Mouse (Mus musculus): ENCODE measurements around the gene Spats1.
"Not testable (repeated sequence)": the region's sequence is repeated elsewhere in the genome, so short reads cannot be mapped to it uniquely, and the experiment has no call there.

Gene Spats1

DNA sequence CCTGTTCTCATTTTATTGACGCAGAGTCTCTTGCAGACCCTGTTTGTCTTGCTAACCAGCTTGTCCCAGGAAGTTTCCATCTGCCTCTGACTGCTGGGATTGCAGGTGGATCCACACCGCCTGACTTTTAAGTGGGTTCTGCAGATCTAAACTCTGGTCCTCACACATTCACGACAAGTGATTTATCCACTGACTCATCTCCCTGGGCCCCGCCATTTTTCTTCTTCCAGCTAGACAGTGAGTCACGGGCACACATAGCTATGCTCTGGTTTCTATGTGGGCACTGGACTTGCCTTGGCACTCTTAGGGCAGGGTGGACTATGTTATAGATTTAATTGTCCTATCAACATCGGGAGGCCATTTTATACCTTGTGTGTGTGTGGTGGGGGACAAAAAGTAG lies 14.5 kb upstream of the Spats1 start:
- DNase-seq (ENCODE audit: low spot score) = no peak

DNA sequence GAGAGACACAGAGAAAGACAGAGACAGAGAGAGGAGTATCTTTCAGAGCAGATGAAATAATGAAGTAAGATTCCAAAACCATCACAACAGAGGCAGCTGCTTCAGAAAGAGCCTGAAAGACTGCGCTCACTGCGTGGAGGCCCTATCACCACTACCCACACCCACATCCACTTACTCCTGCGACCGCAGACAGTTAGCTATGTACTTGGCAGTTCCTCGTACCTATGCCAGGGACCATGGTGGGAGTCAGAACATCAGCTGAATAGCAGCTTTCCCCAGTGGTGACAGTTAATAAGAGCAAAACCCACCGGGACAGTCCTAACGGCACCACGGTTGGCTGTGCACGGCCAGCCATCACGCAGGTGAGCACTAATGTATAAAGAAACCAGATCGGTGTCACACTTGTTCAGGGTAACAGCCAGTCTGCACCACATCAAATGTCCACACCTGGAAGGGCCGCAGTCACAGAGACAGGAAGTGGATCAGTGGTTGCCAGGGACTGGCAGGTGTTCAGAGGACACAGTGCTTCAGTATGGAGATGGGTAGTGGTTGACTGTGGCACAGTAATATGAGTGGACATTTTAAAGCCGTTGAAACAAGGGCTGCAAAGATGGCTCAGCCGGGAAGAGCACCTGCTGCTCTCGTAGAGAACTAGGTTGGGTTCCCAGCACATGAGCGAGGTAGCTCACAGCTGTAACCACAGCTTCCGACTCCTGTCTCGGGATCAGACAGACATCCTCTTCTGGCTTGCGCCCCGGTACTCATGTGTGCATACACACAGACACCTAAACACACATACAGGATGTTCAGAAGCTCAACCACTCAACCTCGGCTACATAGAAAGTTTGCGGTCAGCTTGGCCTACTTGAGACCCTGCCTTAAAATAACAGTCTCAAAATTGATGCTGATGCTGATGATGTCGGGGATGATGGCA lies 13.4 kb upstream of the Spats1 start:
- no peak for DNase-seq (ENCODE audit: low spot score)

DNA sequence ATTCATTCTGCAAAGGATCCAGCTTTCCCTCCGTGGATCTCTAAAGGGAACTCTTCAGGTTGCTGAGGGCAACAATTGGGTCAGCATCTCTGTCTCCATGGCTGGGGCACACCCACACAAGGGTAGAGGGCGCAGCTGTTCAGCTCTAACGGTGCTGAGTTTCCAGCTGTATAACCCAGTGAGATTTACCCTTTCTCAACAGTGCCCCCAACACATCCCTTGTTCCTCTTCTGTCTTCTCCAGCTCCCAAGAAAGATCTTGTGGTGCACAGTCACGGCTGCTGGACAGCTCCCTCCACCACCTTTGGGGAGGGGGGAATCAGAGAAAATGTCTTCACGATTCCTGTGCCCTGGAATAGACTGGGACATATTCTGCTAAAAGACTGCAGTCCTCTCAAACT lies 12.0 kb upstream of the Spats1 start:
- no peak for DNase-seq (ENCODE audit: low spot score)

DNA sequence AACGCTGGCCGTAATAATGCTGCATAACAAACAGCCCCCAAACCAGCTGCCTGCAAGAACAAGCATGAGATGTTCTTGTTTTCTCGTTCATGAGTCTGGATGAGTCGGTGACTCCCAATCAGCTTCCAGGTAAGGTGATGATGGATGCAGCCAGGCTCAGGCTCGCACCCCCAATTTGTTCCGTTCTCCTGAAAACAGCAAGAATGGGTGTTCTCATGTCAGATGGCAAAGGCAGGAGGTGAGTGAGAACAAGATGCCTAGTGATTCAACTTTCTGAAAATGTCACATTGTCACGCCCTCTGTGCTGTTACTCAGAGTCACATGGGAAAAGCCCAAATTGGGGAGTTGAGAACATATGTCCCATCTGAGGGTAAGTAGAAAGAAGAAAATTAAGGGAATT lies 10.4 kb upstream of the Spats1 start:
- no peak for DNase-seq (ENCODE audit: low spot score)

DNA sequence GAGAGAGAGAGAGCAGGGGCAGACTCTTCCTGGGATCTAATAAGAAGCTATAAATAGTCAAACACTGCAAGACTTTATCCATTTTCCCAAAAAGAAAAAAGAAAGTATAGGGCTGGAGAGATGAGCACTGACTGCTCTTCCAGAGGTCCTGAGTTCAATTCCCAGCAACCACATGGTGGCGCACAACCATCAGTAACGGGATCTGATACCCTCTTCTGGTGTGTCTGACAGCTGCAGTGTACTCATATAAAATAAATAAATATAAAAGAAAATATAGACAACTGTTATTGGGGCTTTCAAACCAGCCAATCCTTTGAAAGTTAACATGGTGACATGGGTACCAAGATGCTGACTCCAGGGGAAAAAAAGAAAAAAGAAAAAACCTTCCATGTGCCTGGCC lies 5.2 kb upstream of the Spats1 start:
- DNase-seq (ENCODE audit: low spot score) = no peak

DNA sequence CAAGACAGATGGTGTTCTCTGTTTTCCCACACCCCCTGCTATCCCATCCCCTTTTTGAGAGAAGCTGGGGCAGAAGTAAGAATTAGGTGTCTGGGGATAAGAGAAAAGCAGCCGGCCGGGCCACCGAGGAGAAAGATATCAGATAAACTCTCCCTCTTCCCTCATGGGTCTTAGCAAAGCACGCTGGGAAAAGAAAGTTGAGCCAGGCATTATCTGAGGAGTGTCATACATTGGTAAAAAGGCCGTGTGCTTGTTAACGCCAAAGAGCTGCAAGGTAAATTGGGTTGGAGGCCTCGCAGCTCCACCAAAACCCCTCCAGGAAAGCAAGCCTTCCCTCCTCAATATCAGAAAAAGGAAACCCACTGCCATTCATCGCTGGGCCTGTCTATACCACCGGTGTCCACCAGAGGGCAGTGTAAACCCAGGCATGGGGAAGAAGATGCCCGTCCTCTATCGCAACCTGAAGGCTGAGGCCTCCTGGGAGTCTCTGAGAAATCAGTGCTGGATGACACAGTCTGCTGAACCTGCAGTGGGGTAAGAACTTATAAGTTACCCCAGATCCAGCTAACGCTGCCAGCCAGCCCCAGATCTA lies 3.1 kb upstream of the Spats1 start:
- peak; percentile 75 for DNase-seq (ENCODE audit: low spot score)

DNA sequence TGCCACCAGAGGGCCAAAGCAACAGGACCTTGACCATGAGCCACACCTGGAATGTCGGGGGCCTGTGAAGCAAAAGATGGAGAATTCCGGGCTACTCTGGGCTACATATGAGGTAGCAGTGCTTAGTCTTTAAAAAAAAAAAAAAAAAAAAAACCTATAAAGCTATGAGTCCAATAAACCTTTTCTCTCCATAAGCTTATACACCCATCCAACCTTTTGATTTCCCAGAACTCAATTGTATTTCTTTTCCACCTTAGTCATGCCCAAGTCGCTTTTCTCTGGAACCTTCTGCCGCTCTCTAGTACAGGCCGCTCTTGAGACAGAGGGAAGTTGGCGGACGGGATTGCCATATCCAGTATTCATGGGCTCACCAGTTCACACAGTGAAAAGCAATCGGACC lies 1.1 kb downstream of the Spats1 start:
- DNase-seq (ENCODE audit: low spot score) = no peak

DNA sequence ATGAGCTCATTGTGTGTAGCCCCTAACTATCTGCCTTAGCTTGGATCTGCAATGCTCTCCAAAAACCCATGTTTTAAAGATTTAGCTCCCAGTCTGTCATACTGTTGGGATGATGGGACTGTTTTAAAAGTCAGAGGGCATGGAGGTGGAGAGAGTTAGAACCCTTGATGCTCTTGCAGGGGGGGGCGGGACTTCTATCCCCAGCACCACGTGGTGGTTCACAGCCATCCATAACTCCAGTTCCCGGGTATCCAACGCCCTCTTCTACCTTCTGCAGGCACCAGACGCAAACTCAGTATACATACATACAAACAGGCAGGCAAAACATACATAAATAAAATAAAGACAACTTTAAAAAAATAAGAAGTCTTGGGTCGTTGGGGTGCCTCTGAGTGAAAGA lies 1.5 kb downstream of the Spats1 start:
- no peak for DNase-seq (ENCODE audit: low spot score)

DNA sequence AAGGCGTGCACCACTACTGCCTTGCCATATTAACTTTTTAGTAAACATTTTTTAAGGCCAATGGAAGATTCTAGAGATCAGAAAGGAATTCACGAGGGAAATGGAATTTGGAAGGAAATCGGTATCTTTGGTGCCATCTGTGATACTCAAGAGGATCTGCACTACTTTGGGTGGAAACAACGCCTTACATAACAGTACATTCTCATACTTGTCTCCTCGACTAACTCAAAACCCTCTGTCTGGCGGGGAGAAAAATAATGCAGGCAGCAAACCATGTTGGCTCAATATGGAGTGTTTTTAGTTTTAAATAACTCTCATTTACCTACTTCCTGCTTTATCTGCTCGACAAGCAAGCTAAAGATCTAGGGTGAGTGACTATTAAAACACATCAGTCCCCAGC lies 4.5 kb downstream of the Spats1 start:
- DNase-seq (ENCODE audit: low spot score) = no peak

DNA sequence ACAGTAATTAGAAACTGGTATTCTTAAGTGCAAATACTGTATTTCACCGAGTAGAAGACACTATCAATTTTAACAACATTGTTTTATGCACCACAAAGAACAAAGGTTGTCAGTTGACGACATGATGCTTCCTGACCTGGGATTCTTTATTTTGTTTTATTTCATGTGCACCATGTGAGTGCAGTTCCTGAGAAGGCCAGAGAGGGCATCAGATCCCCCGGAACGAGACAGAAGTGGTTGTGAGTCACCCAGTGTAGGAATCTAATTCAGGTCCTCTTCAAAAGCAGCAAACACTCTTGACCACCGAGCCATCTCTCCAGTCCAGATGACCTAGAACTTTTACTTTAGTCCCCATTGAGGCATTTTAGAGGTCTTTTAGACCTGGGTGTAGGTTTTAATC lies 6.9 kb downstream of the Spats1 start:
- no peak for DNase-seq (ENCODE audit: low spot score)

DNA sequence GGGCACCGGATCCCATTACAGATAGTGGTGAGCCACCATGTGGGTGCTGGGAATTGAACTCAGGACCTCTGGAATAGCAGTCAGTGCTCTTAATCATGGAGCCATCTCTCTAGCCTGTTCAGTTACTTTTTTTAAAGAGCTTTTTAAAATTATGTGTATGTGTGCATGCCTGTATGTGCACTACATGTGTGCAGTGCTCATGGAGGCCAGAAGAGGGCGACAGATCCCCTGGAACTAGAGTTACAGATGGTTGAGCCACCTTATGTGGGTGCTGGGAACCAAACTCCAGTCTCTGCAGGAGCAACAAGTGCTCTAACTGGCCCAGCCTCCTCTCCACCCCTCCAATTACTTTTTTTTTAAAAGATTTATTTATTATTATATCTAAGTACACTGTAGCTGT lies 8.5 kb downstream of the Spats1 start:
- DNase-seq (ENCODE audit: low spot score) = no peak

DNA sequence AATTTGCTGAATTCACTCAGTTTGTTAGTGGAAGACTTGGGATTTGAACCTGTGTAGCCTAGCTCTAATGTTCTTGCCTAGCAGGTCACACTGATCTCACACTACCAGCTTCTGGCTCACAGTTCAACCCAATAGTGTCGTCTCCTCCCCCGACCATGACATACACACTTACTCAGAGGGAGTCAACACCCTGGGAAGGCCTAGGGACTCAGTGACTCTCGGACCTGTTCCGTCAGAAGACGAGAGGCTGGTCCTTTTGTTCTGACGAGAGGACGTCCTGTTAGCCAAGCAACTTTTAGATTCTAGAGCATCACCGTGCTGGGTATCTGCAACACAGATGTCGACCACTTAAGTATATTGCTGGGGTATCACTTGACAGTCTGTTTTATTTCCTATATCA lies 11.0 kb downstream of the Spats1 start:
- DNase-seq (ENCODE audit: low spot score) = no peak

DNA sequence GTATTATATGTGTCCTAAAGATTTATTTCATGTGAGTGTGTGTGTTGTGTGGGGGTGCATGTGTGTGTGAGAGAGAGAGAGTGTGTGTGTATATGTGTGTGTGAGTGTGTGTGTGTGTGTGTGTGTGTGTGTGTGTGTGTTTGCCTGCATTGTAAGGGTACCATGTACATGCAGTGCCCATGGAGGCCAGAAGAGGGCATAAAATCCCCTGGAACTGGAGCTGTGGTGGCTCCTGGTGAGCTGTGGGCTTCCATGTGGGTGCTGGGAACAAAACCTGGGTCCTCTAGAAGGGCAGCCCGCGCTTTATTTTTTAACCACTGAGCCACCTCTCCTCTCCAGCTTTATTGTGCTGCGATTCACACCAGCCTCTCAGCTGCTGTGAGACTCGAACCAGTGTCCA lies 12.7 kb downstream of the Spats1 start:
- DNase-seq (ENCODE audit: low spot score) = no peak

DNA sequence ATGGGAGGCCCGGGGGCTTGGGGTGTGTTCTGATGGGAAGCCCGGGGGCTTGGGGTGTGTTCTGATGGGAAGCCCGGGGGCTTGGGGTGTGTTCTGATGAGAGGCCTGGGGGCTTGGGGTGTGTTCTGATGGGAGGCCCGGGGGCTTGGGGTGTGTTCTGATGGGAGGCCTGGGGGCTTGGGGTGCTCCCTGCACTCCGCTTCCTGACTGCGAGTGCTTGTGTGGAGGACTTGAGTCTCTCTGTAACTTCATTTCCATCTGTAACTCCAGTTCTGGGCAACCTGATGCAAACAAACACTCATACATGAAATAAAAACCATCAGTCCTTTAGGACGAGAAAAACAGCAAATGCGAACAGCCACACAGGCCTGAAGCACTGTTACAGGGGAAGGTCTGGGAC lies 16.2 kb downstream of the Spats1 start:
- no peak for DNase-seq (ENCODE audit: low spot score)

DNA sequence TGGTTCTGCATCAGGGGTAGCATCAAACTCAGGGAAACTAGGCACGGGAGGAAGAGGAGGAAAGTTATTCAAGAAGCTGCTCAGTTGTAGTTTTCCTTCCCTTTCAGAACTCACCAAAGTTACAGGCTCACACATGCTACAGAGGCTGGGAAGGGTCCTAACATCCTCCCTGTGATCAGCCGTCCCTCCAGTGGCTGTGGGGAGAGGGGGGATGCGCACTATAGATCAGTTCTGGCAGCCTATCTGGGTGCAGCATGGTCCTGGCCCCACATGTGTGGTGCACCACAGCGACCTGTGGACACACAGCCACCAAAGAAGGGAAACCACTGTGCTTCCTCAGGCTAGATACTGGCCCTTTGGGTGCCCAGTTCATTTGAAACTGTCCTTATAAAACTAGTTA lies 16.7 kb downstream of the Spats1 start:
- no peak for DNase-seq (ENCODE audit: low spot score)

DNA sequence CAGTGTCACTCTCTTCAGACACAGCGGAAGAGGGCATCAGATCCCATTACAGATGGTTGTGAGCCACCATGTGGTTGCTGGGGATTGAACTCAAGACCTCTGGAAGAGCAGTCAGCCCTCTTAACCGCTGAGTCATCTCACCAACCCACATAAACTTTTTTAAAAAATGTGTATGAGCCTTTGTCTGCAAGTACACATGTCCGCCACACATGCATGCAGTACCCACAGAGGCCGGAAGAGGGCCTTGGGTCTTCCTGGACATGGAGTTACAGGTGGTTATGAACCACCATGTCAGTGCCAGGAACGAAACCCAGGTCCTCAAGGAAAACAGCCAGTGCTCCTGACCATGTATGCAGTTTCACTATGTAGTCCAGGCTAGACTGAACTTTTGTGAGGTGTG lies 17.7 kb downstream of the Spats1 start:
- DNase-seq (ENCODE audit: low spot score) = no peak

DNA sequence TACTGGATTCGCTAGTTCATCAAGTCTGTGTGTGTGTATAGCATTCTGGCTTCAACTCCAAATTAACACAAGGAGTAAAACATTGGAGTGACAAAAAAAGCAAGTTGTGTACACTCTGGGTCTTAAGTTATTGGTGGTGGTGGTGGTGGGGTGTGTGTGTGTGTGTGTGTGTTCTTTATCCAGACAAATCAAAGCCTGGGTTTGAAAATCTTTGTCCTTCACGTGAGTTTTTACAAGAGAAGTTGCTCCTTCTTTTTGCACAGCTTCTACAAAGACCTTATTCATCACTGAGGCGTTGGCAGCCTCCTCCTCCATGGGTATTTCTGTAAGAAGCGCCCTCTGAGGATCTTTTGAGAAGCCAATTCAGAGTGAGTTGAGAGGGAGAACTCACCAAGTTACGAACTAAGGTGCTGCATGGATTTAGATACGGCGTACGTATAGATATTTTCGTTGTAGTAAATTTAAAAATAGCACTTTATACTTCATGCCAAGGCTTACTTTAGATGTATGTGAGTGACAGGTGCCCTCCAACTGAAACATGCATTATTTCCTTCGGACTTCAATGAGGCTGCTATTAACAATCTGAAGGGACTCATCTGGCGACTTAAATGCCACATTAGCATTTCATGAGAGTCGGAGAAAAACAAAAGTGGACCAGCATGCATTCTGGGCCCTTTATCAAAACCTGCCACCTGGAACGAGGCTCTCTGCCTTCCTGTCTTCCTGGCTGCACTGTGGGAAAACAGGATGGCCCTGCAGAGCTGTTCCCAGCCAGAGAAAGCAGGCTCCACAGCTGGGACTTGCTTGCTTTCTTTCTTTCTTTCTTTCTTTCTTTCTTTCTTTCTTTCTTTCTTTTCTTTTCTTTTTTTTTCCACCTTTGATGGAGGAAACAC lies 18.7 kb downstream of the Spats1 start:
- DNase-seq (ENCODE audit: low spot score) = no peak

DNA sequence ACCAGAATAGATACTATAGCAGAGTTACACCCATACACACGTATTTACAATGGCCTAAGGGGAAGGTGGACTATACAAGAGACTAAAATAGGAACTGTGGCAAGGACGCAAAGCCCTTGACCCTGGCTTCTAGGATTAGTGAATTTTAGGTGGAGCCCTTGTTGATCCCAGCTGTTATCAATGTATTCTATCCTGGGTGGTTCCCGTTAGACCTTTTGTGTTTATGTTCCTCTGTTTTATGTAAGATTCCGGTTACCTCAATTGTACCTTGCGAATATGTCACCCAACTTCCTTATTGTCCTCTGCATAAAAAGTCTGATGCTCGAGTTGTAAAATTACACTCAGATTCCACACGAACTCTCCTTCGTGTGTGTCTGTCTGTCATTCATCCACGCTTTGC lies 19.4 kb downstream of the Spats1 start:
- not testable (repeated sequence) for DNase-seq (ENCODE audit: low spot score)

DNA sequence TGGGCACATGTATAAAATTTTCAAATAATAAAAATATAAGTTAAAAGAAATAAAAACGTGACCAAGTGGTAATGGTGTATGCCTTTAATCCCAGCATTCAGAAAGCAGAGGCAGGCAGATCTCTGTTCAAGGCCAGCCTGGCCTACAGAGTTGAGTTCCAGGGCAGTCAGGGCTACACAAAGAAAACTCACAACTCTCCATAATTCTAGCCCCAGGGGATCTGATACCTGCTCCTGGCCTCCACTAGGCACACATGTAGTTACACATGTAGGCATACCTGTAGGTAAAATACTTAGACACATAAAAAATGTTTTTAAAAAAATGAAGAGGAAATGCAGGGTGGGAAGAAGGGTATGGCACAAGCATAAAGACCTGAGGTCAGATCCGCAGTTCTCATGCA lies 20.4 kb downstream of the Spats1 start:
- DNase-seq (ENCODE audit: low spot score) = no peak

DNA sequence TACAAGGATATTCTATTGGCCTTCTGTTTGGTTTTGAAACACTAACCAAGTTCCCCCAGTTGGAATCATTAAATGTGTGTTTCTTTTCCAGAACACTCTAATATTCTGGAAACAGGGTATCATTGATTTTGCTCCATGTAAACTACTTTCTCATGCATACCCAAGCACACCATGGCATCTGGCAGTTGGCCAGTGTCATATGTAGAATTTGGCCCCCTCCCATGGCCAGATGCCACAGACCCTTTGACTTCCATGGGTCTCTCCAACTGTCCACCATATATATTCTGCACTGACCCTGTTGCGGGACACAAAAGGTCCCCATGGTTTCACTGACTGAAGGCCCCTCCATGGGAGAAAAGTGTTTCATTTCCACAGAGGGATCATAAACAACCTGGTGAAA lies 22.9 kb downstream of the Spats1 start:
- no peak for DNase-seq (ENCODE audit: low spot score)

DNA sequence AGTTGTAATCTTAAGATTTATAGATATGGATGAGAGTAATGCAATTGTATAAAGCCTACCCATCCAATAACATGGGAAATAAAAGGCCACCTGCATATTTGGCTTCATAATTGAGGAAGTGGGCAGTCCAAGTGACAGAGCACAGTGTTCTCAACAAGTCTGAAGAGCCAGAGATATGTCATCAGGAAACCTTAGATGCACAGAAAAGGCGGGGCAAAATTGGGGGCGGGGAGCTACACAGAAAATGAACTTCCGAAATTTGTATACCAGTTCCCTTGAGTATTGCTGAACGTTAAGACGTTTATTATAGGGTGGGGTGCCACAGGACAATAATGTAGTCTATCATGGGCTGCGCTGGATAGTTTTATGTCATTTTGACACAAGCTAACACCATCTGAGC lies 25.1 kb downstream of the Spats1 start:
- no peak for DNase-seq (ENCODE audit: low spot score)

DNA sequence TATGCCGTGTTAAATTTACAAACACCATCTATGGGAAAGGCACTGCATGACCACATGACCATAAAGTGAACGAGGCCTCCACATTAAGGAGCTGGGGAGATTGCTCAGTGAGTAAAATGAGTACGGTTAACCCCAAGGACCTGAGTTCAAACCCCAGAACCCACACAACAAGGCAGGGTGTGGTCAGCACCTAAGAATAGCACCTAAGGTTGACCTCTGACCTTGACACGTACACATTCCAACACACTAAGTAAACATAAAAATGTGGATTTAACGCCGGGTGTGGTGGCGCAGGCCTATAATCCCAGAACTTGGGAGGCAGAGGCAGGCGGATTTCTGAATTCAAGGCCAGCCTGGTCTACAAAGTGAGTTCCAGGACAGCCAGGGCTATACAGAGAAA lies 25.6 kb downstream of the Spats1 start:
- DNase-seq (ENCODE audit: low spot score) = no peak

DNA sequence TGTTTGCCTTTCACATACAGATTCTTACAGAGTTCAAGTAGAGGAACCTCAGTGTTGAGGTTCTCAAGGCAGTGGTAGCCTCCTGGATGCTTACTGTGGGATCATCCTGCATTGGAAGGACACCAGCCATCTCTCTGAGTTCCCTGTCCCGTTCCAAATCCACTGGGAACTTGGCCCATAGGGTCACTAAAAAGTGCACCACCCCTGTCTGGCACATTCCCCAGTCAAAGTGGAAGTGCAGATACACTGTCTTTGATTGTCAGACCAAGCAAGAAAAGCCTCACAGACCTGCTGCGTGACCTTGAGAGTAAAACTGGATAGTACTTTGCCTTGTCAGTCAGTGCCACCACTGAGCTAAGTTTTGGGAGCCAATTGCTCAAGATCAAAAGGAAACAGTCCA lies 28.2 kb downstream of the Spats1 start:
- no peak for DNase-seq (ENCODE audit: low spot score)
